Mouse (Mus musculus) olfactory bulb, adult 2 months (tissue): ENCODE measurements at regions not wholly inside any gene's neighbourhood (a gene's known extent, or its start where the extent isn't known, plus 50 kb on each side); places are given as distances from the start of the nearest gene placed in this dataset.
"Not testable (repeated sequence)": the region's sequence is repeated elsewhere in the genome, so short reads cannot be mapped to it uniquely, and the experiment has no call there.

Experiments used
- H3K27ac ChIP-seq: fragments of 200-500 bp; 2 replicates; pipeline ENCODE4 v1.5.1; 2012; ENCODE audit warnings: low read depth, low read length; ENCODE audit not compliant: insufficient read depth
- H3K4me1 ChIP-seq: fragments of 200-500 bp; 2 replicates; pipeline ENCODE4 v1.6.1; 2012; ENCODE audit warnings: low read length; ENCODE audit not compliant: control insufficient read depth, insufficient read depth
- H3K4me3 ChIP-seq: fragments of 200-500 bp; 2 replicates; pipeline ENCODE4 v1.5.1; 2012; ENCODE audit warnings: mild to moderate bottlenecking, low read depth, low read length, moderate library complexity; ENCODE audit not compliant: insufficient read depth
- CTCF ChIP-seq: fragments of 200-500 bp; IDR thresholded peaks from 2 replicates; pipeline ENCODE4 v1.5.1; 2012; ENCODE audit warnings: low read depth, mild to moderate bottlenecking, low read length, moderate library complexity; ENCODE audit not compliant: insufficient read depth
- POLR2A ChIP-seq: fragments of 200-500 bp; IDR thresholded peaks from 2 replicates; pipeline ENCODE4 v1.6.1; 2012; ENCODE audit warnings: mild to moderate bottlenecking, low read depth, low read length, moderate library complexity; ENCODE audit not compliant: insufficient read depth
- WGBS: fragments of 180-500 bp; shearing (Covaris S2); methylation state at CpG from one replicate; pipeline ENCODE4 v1.1.7; 2018; 5-methylcytosine and 5-hydroxymethylcytosine counted together

DNA sequence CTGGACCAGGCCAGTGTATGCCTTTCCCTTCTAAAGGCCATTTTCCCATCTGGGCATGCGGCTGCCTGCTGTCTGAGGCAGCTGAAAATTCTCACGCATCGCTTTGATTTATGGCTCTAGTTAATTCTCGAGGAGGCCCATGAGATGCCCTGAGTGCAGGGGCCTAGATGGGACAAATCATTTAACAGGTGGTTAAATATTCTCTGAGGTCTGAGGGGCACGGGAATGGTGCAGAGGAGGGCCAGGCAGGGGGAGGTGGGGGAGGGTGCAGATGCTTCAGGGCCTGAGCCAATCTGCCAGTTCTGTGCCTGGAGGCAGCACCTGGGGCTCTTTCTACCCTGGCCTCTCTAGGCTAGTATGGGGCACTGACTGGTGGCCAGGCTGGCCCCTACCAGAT lies 89.9 kb upstream of the Lemd2 start:
- 92% methylated on average over 5 of the region's 5 CpGs for WGBS
- no peak overlapping the region for H3K27ac ChIP-seq
- H3K4me3 ChIP-seq: no peak overlapping the region
- H3K4me1 ChIP-seq: no peaks in the 10 kb centered on the region
- TF ChIP-seq POLR2A: no peak
- TF ChIP-seq CTCF: no peak

DNA sequence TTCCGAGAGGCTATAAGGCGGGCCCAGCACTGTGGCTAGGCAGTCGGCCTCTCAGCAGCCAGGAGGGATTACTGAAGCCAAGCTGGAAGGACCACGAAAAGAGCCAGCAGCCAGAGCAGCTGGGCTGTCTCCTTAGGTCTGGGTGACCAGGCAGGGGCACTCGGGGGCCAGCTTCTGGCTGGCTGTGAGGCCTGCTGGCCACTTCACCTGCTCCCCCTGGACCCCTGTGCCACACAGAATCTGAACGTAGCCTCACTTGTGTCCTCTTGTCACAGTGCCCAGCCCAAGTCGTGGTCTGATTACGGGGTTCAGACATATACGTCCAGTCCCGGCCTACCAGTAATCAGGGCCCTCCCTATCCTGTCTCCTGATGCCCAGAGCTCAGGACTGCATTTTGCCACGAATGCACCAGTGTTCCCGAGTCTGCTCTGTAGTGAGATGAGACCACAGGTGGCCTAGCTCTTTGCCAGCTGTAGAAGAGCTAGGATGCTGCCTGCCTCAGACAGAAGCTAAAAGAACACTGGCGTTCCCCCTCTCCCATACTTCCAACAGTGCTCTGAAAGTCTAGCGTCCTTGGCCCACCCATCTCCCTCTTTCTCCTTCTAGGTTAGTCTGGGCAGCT lies 89.4 kb upstream of the Lemd2 start:
- WGBS: 80% methylated on average over 14 of the region's 14 CpGs
- TF ChIP-seq CTCF (no peak), POLR2A (no peak)
- H3K4me1 ChIP-seq: no peaks in the 10 kb centered on the region
- H3K27ac ChIP-seq: no peak overlapping the region
- H3K4me3 ChIP-seq: no peak overlapping the region

DNA sequence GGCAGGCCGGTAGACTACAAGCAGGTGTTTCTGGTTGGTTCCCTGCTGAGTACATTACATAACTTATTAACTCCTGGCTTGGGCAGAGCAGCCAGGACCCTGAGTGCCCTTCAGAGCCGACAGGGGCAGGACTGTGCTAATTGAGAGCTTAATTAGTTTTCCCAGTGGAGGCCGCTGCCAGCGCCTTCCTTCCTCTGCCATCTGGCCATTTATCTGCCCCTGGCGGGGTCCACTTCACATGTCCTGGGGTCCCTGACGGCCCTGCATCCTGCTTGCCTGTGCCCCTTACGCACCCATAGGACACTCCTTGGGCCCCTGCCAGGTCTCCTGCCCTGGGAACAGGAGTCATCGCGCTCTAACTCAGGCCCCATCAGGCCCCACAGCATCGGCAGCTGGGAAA lies 87.4 kb upstream of the Lemd2 start:
- 79% methylated on average over 10 of the region's 10 CpGs for WGBS
- H3K4me3 ChIP-seq: no peak overlapping the region
- TF ChIP-seq POLR2A: no peak
- TF ChIP-seq CTCF: no peak
- H3K27ac ChIP-seq: no peak overlapping the region
- H3K4me1 ChIP-seq: no peaks in the 10 kb centered on the region

GRCm38 (mm10) chr17:27291176-27291575 lies 86.9 kb upstream of the Lemd2 start:
- no peak overlapping the region for H3K27ac ChIP-seq
- no peak for TF ChIP-seq CTCF
- TF ChIP-seq POLR2A: no peak
- WGBS: 95% methylated on average over 14 of the region's 14 CpGs
- H3K4me1 ChIP-seq: no peaks in the 10 kb centered on the region
- H3K4me3 ChIP-seq: no peak overlapping the region

DNA sequence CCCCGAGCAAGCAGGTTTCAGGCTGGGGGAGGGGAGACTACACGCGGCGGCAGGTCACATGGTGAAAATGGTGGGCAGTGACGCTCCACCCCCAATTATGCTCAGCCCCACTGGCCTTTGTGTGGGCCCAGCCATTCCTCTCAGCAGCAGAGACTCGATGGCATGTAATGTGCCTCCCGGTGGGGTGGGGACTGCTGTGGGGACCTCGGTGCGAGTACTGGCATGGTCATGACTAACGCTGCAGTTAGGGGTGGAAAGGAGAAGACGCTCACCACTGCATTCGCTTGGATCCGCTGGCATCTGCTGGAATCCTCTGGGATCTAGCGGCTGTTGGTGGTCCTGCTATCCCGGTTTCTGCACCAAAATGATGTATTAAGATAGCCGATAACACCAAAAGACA lies 86.0 kb upstream of the Lemd2 start:
- no peaks in the 10 kb centered on the region for H3K4me1 ChIP-seq
- WGBS: 98% methylated on average over 16 of the region's 16 CpGs
- H3K4me3 ChIP-seq: no peak overlapping the region
- H3K27ac ChIP-seq: no peak overlapping the region
- TF ChIP-seq POLR2A (no peak), CTCF (no peak)

GRCm38 (mm10) chr17:27289804-27290203 lies 85.5 kb upstream of the Lemd2 start:
- H3K4me1 ChIP-seq, H3K4me3 ChIP-seq, H3K27ac ChIP-seq: not testable (repeated sequence)
- WGBS: 97% methylated on average over 14 of the region's 15 CpGs

- H3K4me3 ChIP-seq, H3K27ac ChIP-seq, H3K4me1 ChIP-seq: not testable (repeated sequence)
- 97% methylated on average over 10 of the region's 10 CpGs for WGBS
Measured at GRCm38 (mm10) chr17:27287986-27288385, 83.7 kb upstream of the Lemd2 start.

DNA sequence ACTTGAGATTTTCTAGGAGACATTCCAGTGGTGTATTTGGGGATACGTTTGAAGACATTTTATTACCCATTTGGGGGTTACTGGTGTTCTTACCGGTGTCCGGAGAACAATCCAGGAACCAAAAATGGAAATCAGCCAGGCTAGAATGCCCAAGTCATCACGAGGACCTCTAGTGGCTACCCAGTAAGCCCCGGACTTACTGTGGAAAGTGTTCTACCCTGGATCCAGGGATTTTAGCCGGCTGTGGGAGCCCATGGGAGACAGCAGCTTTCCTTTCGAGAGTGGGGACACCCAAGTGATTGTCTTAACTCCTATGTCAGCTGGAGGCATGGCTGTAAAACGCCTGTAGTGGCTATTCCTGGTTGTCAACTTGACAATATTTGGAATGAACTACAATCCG lies 77.0 kb upstream of the Lemd2 start:
- no peak overlapping the region for H3K4me3 ChIP-seq
- TF ChIP-seq POLR2A (no peak), CTCF (no peak)
- 77% methylated on average over 9 of the region's 9 CpGs for WGBS
- H3K4me1 ChIP-seq: no peaks in the 10 kb centered on the region
- no peak overlapping the region for H3K27ac ChIP-seq

GRCm38 (mm10) chr17:27279491-27280288 lies 75.4 kb upstream of the Lemd2 start:
- H3K4me3 ChIP-seq, H3K27ac ChIP-seq, H3K4me1 ChIP-seq: not testable (repeated sequence)
- 93% methylated on average over 17 of the region's 17 CpGs for WGBS

DNA sequence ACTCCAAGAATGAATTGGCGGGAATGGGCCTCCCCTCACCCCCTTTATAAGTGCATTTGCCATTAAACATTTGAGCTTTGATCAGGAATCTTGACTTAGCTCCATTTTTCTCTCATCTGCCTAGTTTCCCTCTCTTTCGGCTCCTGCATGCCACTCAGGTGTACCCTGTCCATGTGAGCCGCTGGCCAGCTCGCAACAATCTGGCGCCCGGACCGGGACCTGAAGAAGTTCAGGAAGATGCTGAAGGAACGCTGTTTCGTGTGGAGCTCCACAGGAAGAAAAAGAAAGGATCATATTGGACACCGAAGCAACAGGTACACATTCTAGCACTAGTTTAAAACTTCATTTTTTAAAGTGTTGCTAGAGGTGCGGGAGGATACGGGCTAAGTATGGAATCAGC lies 73.5 kb upstream of the Lemd2 start:
- H3K4me1 ChIP-seq, H3K27ac ChIP-seq, H3K4me3 ChIP-seq: not testable (repeated sequence)
- WGBS: 97% methylated on average over 12 of the region's 12 CpGs

GRCm38 (mm10) chr17:27271756-27272155 lies 67.5 kb upstream of the Lemd2 start:
- H3K27ac ChIP-seq, H3K4me1 ChIP-seq, H3K4me3 ChIP-seq: not testable (repeated sequence)
- WGBS: 92% methylated on average over 12 of the region's 12 CpGs

DNA sequence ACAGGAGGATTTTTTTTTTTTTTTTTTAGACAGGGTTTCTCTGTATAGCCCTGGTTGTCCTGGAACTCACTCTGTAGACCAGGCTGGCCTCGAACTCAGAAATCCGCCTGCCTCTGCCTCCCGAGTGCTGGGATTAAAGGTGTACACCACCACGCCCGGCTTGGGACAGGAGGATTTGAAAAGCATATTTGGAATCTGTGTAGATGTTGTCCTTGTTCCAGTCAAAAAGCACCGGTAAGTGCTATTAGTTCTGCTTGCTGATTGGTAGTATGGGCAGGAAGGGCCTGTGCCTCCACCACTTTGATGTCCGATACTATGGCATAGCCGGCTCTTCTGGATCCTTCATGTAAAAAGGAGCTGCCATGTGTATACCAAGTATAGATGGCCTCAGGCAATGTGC lies 66.5 kb upstream of the Lemd2 start:
- H3K4me1 ChIP-seq, H3K4me3 ChIP-seq, H3K27ac ChIP-seq: not testable (repeated sequence)
- WGBS: 93% methylated on average over 8 of the region's 8 CpGs

DNA sequence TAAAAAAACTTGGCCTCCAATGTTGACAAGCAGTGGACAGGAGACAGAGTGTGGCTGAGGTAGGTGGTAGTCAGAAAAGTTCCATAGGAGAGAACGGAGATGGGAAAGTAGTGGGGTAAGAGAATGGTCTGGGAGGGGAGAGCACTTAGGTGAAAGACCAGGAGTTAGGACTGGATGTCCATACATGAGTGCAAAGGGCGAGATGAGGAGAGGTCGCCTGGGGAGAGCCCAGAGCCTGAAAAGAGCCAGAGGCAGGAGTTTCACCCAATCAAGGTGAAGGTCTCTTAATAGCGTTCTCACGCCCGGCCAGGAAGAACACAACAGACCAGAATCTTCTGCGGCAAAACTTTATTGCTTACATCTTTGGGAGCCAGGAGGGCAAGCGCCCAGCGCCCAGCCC lies 60.3 kb upstream of the Lemd2 start:
- not testable (repeated sequence) for H3K27ac ChIP-seq, H3K4me1 ChIP-seq, H3K4me3 ChIP-seq
- WGBS: 97% methylated on average over 9 of the region's 9 CpGs
